Mouse (Mus musculus): ENCODE measurements at regions not wholly inside any gene's neighbourhood (a gene's known extent, or its start where the extent isn't known, plus 50 kb on each side); places are given as distances from the start of the nearest gene placed in this dataset.

GRCm38 (mm10) chr1:118772261-118772660, 144.5 kb downstream of the Tfcp2l1 start:
- Histone ChIP-seq H3K4me1 (ENCODE audit: insufficient read depth, low read length) (peaks cover 9% of the 10 kb centered on the region), H3K27ac (ENCODE audit: low read length) (no peak overlapping the region), H3K27me3 (ENCODE audit: insufficient read depth, low read length) (peaks cover 7% of the 10 kb centered on the region; the same call in 1 of the 2 replicates), H3K4me2 (replicated peaks; ENCODE audit: low read depth, low read length) (no peak overlapping the region), H3K9ac (replicated peaks; ENCODE audit: low read length) (no peak overlapping the region), H3K4me3 (ENCODE audit: low read length) (no peak overlapping the region), H3K36me3 (ENCODE audit: insufficient read depth, low read length) (no peaks in the 10 kb centered on the region), H3K9me3 (ENCODE audit: low read length) (no peaks in the 10 kb centered on the region)
- WGBS, result 18% methylated on average over 9 of the region's 9 CpGs
- ATAC-seq (ENCODE audit: low FRiP score, low TSS enrichment), result peak; percentile 32; the same call in 1 of the 2 replicates

- no peak overlapping the region for H3K4me3 ChIP-seq (ENCODE audit: low read length)
- no peaks in the 10 kb centered on the region for H3K36me3 ChIP-seq (ENCODE audit: insufficient read depth, low read length)
- H3K27me3 ChIP-seq (ENCODE audit: insufficient read depth, low read length), result peaks cover 7% of the 10 kb centered on the region; the same call in 1 of the 2 replicates
- 19% methylated on average over 10 of the region's 10 CpGs for whole genome bisulfite sequencing
- peaks cover 9% of the 10 kb centered on the region for H3K4me1 ChIP-seq (ENCODE audit: insufficient read depth, low read length)
- H3K27ac ChIP-seq (ENCODE audit: low read length), result no peak overlapping the region
- peak overlapping the region; percentile 33 for H3K4me2 ChIP-seq (replicated peaks; ENCODE audit: low read depth, low read length)
- no peak overlapping the region for H3K9ac ChIP-seq (replicated peaks; ENCODE audit: low read length)
- ATAC-seq (ENCODE audit: low FRiP score, low TSS enrichment), result peak; percentile 80
- H3K9me3 ChIP-seq (ENCODE audit: low read length), result no peaks in the 10 kb centered on the region
These were observed 149.1 kb downstream of the Tfcp2l1 start for GRCm38 (mm10) chr1:118776594-118777441.
